In genomic region chr1:144018417-144018958, GRCm38 (mm10) we compare ENCODE assay signal across 9 mouse cellular contexts. TPM values are rescaled to one million over a fixed set of nuclear protein-coding genes. Genes with fewer than 3 reads are reported as not detected.
DNase-seq lines count a peak whose midpoint lies in the region; ATAC-seq and TF ChIP-seq lines count a peak whose summit lies in the region.
"Had no signal": no experiment of that assay in that cellular context is flagged by ENCODE, and none has a peak within 500 bp of the region (broad histone marks: within the 10 kb centered on the region; RNA-seq: fewer than 3 reads in every experiment).

No protein-coding gene starts in this region.

- DNase-seq in adrenal gland, postnatal 10 days, result peak; percentile 4
- DNase-seq in adrenal gland, adult 8-10 months, result no peak
- DNase-seq in lung, postnatal 0 days (ENCODE audit: low spot score), result peak; percentile 20
- DNase-seq in lung, adult 2 months, result no peak
- no peak for DNase-seq in intestine, embryonic 14.5 days (ENCODE audit: low spot score)
- peak; percentile 33 to 37 for DNase-seq in layer of hippocampus, postnatal 10 days (ENCODE audit: low spot score in 2 of 2)
- DNase-seq in left cerebral cortex, adult 9 months (ENCODE audit: low spot score in 2 of 2), result no peak
- DNase-seq in frontal cortex, postnatal 10 days (ENCODE audit: low spot score in 2 of 2), result no peak

- no peaks in the 10 kb centered on the region for H3K9me3 ChIP-seq in lung, postnatal 0 days (ENCODE audit: low read length)
- no peaks in the 10 kb centered on the region for H3K9me3 ChIP-seq in intestine, embryonic 14.5 days (ENCODE audit: control insufficient read depth, low read length)
- H3K9me3 ChIP-seq: liver, embryonic 15.5 days had no signal

- WGBS in lung, postnatal 0 days, result 33% methylated on average over 7 of the region's 7 CpGs
- WGBS in lung, adult 2 months, result 20% methylated on average over 7 of the region's 7 CpGs
- 50% methylated on average over 7 of the region's 7 CpGs for WGBS in intestine, embryonic 14.5 days

- TF ChIP-seq CTCF in lung, postnatal 0 days (IDR thresholded peaks at IDR 0.05), result no peak
- TF ChIP-seq CTCF in lung, adult 2 months (IDR thresholded peaks at IDR 0.05; ENCODE audit: insufficient read depth, low read length), result no peak

- ATAC-seq in lung, postnatal 0 days, result no peak; the same call in 1 of the 2 replicates
- peak; percentile 50; the same call in 1 of the 2 replicates for ATAC-seq in intestine, embryonic 14.5 days (replicated peaks; ENCODE audit: low FRiP score, low TSS enrichment, low read depth)

- no peak for TF ChIP-seq EP300 in lung, postnatal 0 days (IDR thresholded peaks at IDR 0.05)

- no peak overlapping the region for H3K4me2 ChIP-seq in lung, postnatal 0 days (replicated peaks; ENCODE audit: low read depth, low read length)
- no peak overlapping the region for H3K4me2 ChIP-seq in intestine, embryonic 14.5 days (ENCODE audit: low read length)
- H3K4me2 ChIP-seq: liver, embryonic 15.5 days had no signal

- no peak overlapping the region for H3K4me3 ChIP-seq in lung, postnatal 0 days (ENCODE audit: low read depth, low read length)
- H3K4me3 ChIP-seq in lung, adult 2 months (replicated peaks; ENCODE audit: extremely low read depth, low read depth, low read length), result no peak overlapping the region
- no peak overlapping the region for H3K4me3 ChIP-seq in intestine, embryonic 14.5 days (ENCODE audit: low read depth, low read length)
- H3K4me3 ChIP-seq: liver, embryonic 15.5 days had no signal

- H3K27ac ChIP-seq in lung, postnatal 0 days (ENCODE audit: low read length), result no peak overlapping the region
- H3K27ac ChIP-seq in intestine, embryonic 14.5 days (ENCODE audit: low read depth), result no peak overlapping the region
- H3K27ac ChIP-seq: liver, embryonic 15.5 days had no signal

- no peak overlapping the region for H3K9ac ChIP-seq in lung, postnatal 0 days (replicated peaks; ENCODE audit: low read depth)
- H3K9ac ChIP-seq in intestine, embryonic 14.5 days (ENCODE audit: low read length), result no peak overlapping the region
- H3K9ac ChIP-seq: liver, embryonic 15.5 days had no signal

- H3K27me3 ChIP-seq in lung, postnatal 0 days (replicated peaks; ENCODE audit: insufficient read depth, low read length), result no peaks in the 10 kb centered on the region
- no peaks in the 10 kb centered on the region for H3K27me3 ChIP-seq in intestine, embryonic 14.5 days (replicated peaks; ENCODE audit: control insufficient read depth, insufficient read depth, low read length)
- H3K27me3 ChIP-seq: liver, embryonic 15.5 days had no signal

- no peaks in the 10 kb centered on the region for H3K36me3 ChIP-seq in lung, postnatal 0 days (ENCODE audit: insufficient read depth, low read length)
- no peaks in the 10 kb centered on the region for H3K36me3 ChIP-seq in intestine, embryonic 14.5 days (ENCODE audit: control insufficient read depth, insufficient read depth, low read length)
- H3K36me3 ChIP-seq: liver, embryonic 15.5 days had no signal

- no peak for TF ChIP-seq POLR2A in lung, adult 2 months (IDR thresholded peaks at IDR 0.05; ENCODE audit: borderline replicate concordance, extremely low read depth, low read depth, low read length)

- no peaks in the 10 kb centered on the region; the same call in 1 of the 2 replicates for H3K4me1 ChIP-seq in lung, postnatal 0 days (ENCODE audit: insufficient read depth, low read depth, low read length)
- H3K4me1 ChIP-seq in lung, adult 2 months (ENCODE audit: control insufficient read depth, insufficient read depth, low read length), result no peaks in the 10 kb centered on the region
- no peaks in the 10 kb centered on the region; the same call in 1 of the 2 replicates for H3K4me1 ChIP-seq in intestine, embryonic 14.5 days (replicated peaks; ENCODE audit: control insufficient read depth, insufficient read depth, low read length)
- H3K4me1 ChIP-seq: liver, embryonic 15.5 days had no signal

RNA-seq across cellular contexts. Expression of gene Rgs2, which starts 14.5 kb away (rescaled TPM):
- total RNA-seq in adrenal gland, postnatal 10 days (2021), result 100 to 1,000 TPM; 254 to 383 TPM
- 100 to 1,000 TPM; 180 to 417 (median 331) TPM for total RNA-seq in adrenal gland, adult 8-10 months (2022)
- 134 and 142 TPM in 2 replicates for polyA plus RNA-seq in lung, postnatal 0 days (2015; fragmentation: Nextera tagmentation; extraction: Ambion mirVana)
- polyA plus RNA-seq in lung, adult 2 months (2012; rRNA removed), result 6.1 and 22.9 TPM in 2 replicates
- 38.4 and 39.8 TPM in 2 replicates for polyA plus RNA-seq in intestine, embryonic 14.5 days (2014; fragmentation: Nextera tagmentation; extraction: Ambion mirVana)
- total RNA-seq in layer of hippocampus, postnatal 10 days (2021), result 10 to 100 TPM; 38.1 to 43.0 TPM

Comparison
In these comparisons a context has a peak if more than half of its experiments do, and no peak if none do; other contexts are left out.
1. DNase-seq: peak in adrenal gland, postnatal 10 days (single experiment), lung, postnatal 0 days (single experiment) and layer of hippocampus, postnatal 10 days (2 of 2); none in adrenal gland, adult 8-10 months (single experiment), lung, adult 2 months (single experiment), intestine, embryonic 14.5 days (single experiment), left cerebral cortex, adult 9 months (0 of 2) and frontal cortex, postnatal 10 days (0 of 2).
2. RNA of gene Rgs2, which starts 14.5 kb away (total RNA-seq): 254 to 383 TPM in adrenal gland, postnatal 10 days and 180 to 417 TPM in adrenal gland, adult 8-10 months; 38.1 to 43.0 TPM in layer of hippocampus, postnatal 10 days; every median in the first group is over 4 times any median in the second.